Mouse (Mus musculus) midbrain, postnatal 0 days (tissue): Measurements from ENCODE around the gene Zdhhc11. TPM values are rescaled to one million over a fixed set of nuclear protein-coding genes. Genes with fewer than 3 reads are reported as not detected.
A peak's percentile ranks its signal among the peaks of the same experiment; 100 is the strongest.
"Not testable (repeated sequence)": the region's sequence is repeated elsewhere in the genome, so short reads cannot be mapped to it uniquely, and the experiment has no call there.

Source experiments
- ATAC-seq: fragments of 200-750 bp; cut with Nextera tagmentation; 2 replicates; pipeline ENCODE4 v1.8.0; 2017; ENCODE audit warnings: moderate number of reproducible peaks, mild to moderate bottlenecking, moderate TSS enrichment, moderate library complexity; ENCODE audit not compliant: low FRiP score
- DNase-seq: peaks from one replicate; pipeline ENCODE4 v3.0.0-alpha.2; 2015; ENCODE audit warnings: low spot score
- H3K27ac ChIP-seq: fragments of 300-500 bp; sonication (generic); 2 replicates; pipeline ENCODE4 v1.5.1; 2014; ENCODE audit warnings: low read depth, mild to moderate bottlenecking, low read length, mixed read lengths
- H3K27me3 ChIP-seq: fragments of 300-500 bp; sonication (generic); 2 replicates; pipeline ENCODE4 v1.6.1; 2014; ENCODE audit warnings: low read length, control low read depth, mixed read lengths; ENCODE audit not compliant: insufficient read depth
- H3K36me3 ChIP-seq: fragments of 300-500 bp; sonication (generic); 2 replicates; pipeline ENCODE4 v1.6.1; 2014; ENCODE audit warnings: low read length, control low read depth, mixed read lengths; ENCODE audit not compliant: insufficient read depth
- H3K4me1 ChIP-seq: fragments of 300-500 bp; sonication (generic); 2 replicates; pipeline ENCODE4 v1.6.1; 2014; ENCODE audit warnings: mild to moderate bottlenecking, control low read depth, antibody characterized with exemption, low read length, mixed read lengths; ENCODE audit not compliant: insufficient read depth
- H3K4me2 ChIP-seq: fragments of 300-500 bp; sonication (generic); 2 replicates; pipeline ENCODE4 v1.6.1; 2014; ENCODE audit warnings: low read depth, mild to moderate bottlenecking, low read length, mixed read lengths; ENCODE audit not compliant: poor library complexity, severe bottlenecking
- H3K4me3 ChIP-seq: fragments of 300-500 bp; sonication (generic); 2 replicates; pipeline ENCODE4 v1.5.1; 2014; ENCODE audit warnings: low read depth, mild to moderate bottlenecking, low read length, moderate library complexity
- H3K9ac ChIP-seq: fragments of 300-500 bp; sonication (generic); replicated peaks from 2 replicates; pipeline ENCODE4 v1.6.1; 2014; ENCODE audit warnings: mild to moderate bottlenecking, low read length, moderate library complexity, mixed read lengths; ENCODE audit not compliant: poor library complexity, severe bottlenecking
- H3K9me3 ChIP-seq: fragments of 300-500 bp; sonication (generic); 2 replicates; pipeline ENCODE4 v1.6.1; 2016; ENCODE audit warnings: low read length, control low read depth
- CTCF ChIP-seq: IDR thresholded peaks from 2 replicates; pipeline ENCODE4 v1.5.1; 2016; ENCODE audit warnings: antibody characterized with exemption, mild to moderate bottlenecking
- WGBS: fragments of 180-500 bp; shearing (Covaris S2); extraction: QIAGEN DNeasy Blood & Tissue Kit; methylation state at CpG from one replicate; pipeline ENCODE4 v1.1.7; 2014; 5-methylcytosine and 5-hydroxymethylcytosine counted together
- polyA plus RNA-seq: library from polyadenylated mRNA; unstranded; fragments of >200 nt; fragmentation: Nextera tagmentation; extraction: Ambion mirVana; gene quantifications from 2 replicates; pipeline ENCODE4 v1.2.1, GENCODE M21; 2015
- total RNA-seq: library from RNA; depleted of rRNA; stranded (reverse); fragments of >200 nt; gene quantifications from 2 replicates; pipeline ENCODE4 v1.2.3, GENCODE M21; 2014

Zdhhc11 gene
- total and polyA plus RNA-seq, 2 experiments from 2014 or later: not detected

DNA sequence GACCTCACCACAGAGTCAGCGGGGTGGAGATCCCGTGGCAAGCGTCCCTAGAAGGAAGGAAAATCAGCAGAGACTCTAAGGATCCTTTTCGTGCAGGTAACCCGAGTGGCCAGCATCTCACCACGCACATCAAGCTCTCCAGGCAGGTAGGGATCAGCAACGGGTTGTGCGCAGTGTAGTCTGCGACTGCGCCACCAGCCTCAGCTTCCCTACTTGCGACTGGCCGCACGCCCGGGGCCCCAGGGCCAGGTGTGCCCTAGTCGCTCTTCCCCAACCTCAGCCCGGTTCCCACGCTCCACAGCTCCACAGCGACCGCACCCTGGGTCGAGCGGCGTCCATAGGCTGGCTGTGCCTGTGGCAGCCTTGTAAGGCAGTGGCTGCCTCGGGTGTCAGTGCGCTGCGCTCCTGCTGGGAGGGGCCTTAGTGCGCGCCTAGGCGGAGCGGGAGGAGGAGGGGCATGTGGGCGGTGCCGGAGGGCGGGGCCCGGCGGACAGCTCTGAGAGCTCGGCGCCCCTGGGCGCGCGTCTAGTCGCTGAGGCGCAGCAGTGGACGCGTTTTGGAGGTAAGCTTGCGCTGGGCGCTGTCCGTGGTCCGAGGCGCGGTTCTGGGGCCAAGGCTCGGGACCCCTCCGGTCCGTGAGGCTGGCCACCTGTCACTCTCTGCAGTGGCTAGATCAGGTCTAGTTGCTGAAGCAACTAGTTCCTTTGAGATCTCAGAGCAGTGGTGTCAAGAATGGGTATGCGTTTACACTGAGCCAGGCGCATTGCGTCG is 45.5 kb downstream of the Zdhhc11 start, which contains the start of gene Tppp:
Gene Tppp (plus strand): TSS at position 460 of the 771 bp plus-strand sequence.
- ATAC-seq (peak; percentile 87), DNase-seq (peak; percentile 90)
- no peaks in the 10 kb centered on the region for H3K9me3 ChIP-seq
- H3K9ac ChIP-seq: peak within 1 kb of the TSS; percentile 83
- no peaks in the 10 kb centered on the region for H3K27me3 ChIP-seq
- WGBS: under 1% methylated on average over 54 of the region's 56 CpGs
- H3K4me2 ChIP-seq: peak within 1 kb of the TSS; percentile 73
- no peaks in the 10 kb centered on the region for H3K36me3 ChIP-seq
- H3K27ac ChIP-seq: peak within 1 kb of the TSS; percentile 89
- H3K4me1 ChIP-seq: peaks cover 9% of the 10 kb centered on the region; the same call in 1 of the 2 replicates
- TF ChIP-seq CTCF: no peak; the same call in 1 of the 2 replicates
- peak within 1 kb of the TSS; percentile 67 for H3K4me3 ChIP-seq

GRCm38 (mm10) chr13:74009791-74010614 is 46.4 kb downstream of the Zdhhc11 start:
- Histone ChIP-seq H3K4me2 (peak overlapping the region; percentile 73), H3K36me3 (no peaks in the 10 kb centered on the region), H3K4me1 (peaks cover 9% of the 10 kb centered on the region; the same call in 1 of the 2 replicates), H3K9ac (peak overlapping the region; percentile 83), H3K27me3 (no peaks in the 10 kb centered on the region), H3K4me3 (peak overlapping the region; percentile 67), H3K27ac (peak overlapping the region; percentile 89), H3K9me3 (no peaks in the 10 kb centered on the region)
- DNase-seq (peak; percentile 86), ATAC-seq (peak; percentile 70)
- no peak for TF ChIP-seq CTCF
- WGBS: under 1% methylated on average over 55 of the region's 55 CpGs

- H3K36me3 ChIP-seq: no peaks in the 10 kb centered on the region
- H3K4me3 ChIP-seq: peak overlapping the region; percentile 67
- ATAC-seq (peak; percentile 74), DNase-seq (peak; percentile 60)
- no peaks in the 10 kb centered on the region for H3K9me3 ChIP-seq
- WGBS: 9% methylated on average over 3 of the region's 3 CpGs
- H3K9ac ChIP-seq: peak overlapping the region; percentile 83
- no peaks in the 10 kb centered on the region for H3K27me3 ChIP-seq
- H3K4me2 ChIP-seq: peak overlapping the region; percentile 73
- peaks cover 9% of the 10 kb centered on the region; the same call in 1 of the 2 replicates for H3K4me1 ChIP-seq
- TF ChIP-seq CTCF: no peak
- peak overlapping the region; percentile 89 for H3K27ac ChIP-seq
Measured at GRCm38 (mm10) chr13:74010678-74011077, 47.0 kb downstream of the Zdhhc11 start.

GRCm38 (mm10) chr13:74015908-74016307 is 52.3 kb downstream of the Zdhhc11 start:
- no peak overlapping the region for H3K4me3 ChIP-seq
- H3K36me3 ChIP-seq: 0 out of 2 replicates have a peak, but pooled peaks cover 1% of the 10 kb centered on the region
- no peak overlapping the region for H3K4me2 ChIP-seq
- no peak overlapping the region for H3K27ac ChIP-seq
- DNase-seq (no peak), ATAC-seq (no peak)
- peaks cover 7% of the 10 kb centered on the region; the same call in 1 of the 2 replicates for H3K4me1 ChIP-seq
- no peak for TF ChIP-seq CTCF
- H3K9ac ChIP-seq: no peak overlapping the region
- H3K9me3 ChIP-seq: no peaks in the 10 kb centered on the region
- 81% methylated on average over 4 of the region's 4 CpGs for WGBS
- H3K27me3 ChIP-seq: no peaks in the 10 kb centered on the region

DNA sequence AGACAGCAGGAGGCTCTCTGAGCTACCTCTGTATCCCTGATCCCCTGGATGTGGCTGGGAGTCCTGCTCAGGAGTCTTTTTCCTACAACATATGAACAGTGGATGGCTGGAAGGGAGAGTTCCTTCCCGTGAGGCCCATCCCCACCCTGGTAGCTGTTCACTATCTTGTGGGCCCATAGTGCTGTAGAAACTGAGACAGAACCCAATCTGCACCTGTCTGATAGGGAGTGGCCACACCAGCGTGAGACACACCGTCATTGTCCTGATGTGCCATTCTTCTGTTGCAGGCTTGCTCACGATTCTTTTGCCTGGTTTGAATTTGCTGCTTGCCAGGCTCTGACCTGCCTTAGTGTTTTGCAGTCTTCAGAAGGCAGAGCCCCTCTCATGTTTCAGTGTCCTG is 53.8 kb downstream of the Zdhhc11 start:
- WGBS: 88% methylated on average over 4 of the region's 4 CpGs
- no peak overlapping the region for H3K4me3 ChIP-seq
- no peak for ATAC-seq

GRCm38 (mm10) chr13:74019006-74019405 is 55.4 kb downstream of the Zdhhc11 start:
- not testable (repeated sequence) for ATAC-seq, H3K27me3 ChIP-seq, H3K9ac ChIP-seq, H3K9me3 ChIP-seq, DNase-seq, H3K4me3 ChIP-seq, H3K4me1 ChIP-seq, H3K27ac ChIP-seq, H3K4me2 ChIP-seq
- WGBS: 89% methylated on average over 8 of the region's 8 CpGs
- H3K36me3 ChIP-seq: peaks cover 15% of the 10 kb centered on the region; the same call in 1 of the 2 replicates

More for the DNA sequence above, 53.8 kb downstream of the Zdhhc11 start:
- H3K9ac ChIP-seq: no peak overlapping the region
- H3K27me3 ChIP-seq: no peaks in the 10 kb centered on the region
- peaks cover 13% of the 10 kb centered on the region; the same call in 1 of the 2 replicates for H3K36me3 ChIP-seq
- H3K4me2 ChIP-seq: no peak overlapping the region
- no peak for DNase-seq
- TF ChIP-seq CTCF: no peak
- no peaks in the 10 kb centered on the region for H3K9me3 ChIP-seq
- H3K4me1 ChIP-seq: no peaks in the 10 kb centered on the region
- H3K27ac ChIP-seq: no peak overlapping the region
